Mouse (Mus musculus): ENCODE results near the gene Gm42906.

Gm42906 gene

DNA sequence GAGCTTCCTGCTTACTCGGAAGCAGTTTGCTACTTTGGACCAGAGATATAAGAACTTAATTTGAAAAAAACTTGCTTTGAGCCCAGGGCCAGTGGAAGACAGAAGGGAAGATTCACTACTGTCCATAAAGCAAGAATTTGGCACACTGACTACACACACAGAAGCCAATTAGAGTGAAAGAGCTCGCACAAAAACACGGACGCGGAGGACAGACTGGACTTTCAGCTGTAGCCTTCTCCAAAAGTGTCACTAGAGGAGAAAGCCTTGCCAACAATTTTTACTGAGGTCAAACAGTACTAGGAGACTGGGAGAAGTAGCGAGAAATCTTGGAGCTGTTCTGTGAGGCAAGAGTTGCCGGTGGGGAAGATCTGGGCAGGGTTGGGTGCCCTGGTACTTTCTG lies 128.4 kb downstream of the Gm42906 start:
- in situ Hi-C loops (cut with MseI, MboI): no loop called here

- in situ Hi-C loops (cut with MseI, MboI): no loop called here
These were observed 129.6 kb downstream of the Gm42906 start for GRCm38 (mm10) chr5:151298371-151298770.

GRCm38 (mm10) chr5:151296244-151296643 lies 131.7 kb downstream of the Gm42906 start:
- in situ Hi-C loops (cut with MseI, MboI): no loop called here

GRCm38 (mm10) chr5:151293591-151293990 lies 134.4 kb downstream of the Gm42906 start:
- in situ Hi-C loops (cut with MseI, MboI): no loop called here

DNA sequence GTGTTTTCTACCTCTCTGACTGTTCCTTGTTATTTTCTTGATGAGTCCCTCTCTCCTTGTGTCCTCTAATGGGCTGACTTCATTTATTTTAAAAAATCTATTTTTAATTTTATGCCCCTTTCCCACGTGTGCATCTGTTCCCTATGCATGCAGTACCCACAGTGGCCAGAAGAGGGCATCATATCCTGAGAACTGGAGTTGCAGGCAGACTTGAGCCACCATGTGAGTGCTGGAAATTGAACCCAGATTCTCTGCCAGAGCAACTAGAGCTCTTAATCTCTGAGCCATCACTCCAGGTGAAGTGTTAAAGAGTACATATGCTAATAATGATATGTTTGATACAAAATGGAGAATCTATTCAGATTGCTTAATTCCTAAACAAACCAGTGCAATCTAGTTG lies 135.7 kb downstream of the Gm42906 start:
- in situ Hi-C loops (cut with MseI, MboI): no loop called here

DNA sequence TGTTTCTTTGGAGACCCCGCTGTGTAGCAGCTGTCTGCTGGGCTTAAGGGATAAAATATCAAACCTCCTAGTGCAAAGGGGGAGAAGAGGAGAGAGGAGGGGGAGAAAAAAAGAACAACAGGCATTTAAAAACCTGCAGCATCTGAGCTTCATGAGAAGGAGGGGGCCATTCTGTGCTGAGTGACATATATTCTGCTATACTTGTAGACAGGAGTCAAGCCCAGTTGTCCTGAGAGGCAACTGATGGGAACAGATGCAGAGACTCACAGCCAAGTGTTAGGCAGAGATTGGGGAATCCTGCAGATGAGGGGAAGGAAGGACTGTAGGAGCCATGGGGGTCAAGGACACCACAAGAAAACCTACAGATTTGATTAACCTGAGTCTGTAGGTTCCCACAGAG lies 141.6 kb downstream of the Gm42906 start:
- in situ Hi-C loops (cut with MseI, MboI): no loop called here

- in situ Hi-C loops (cut with MseI, MboI): no loop called here
These were observed 148.4 kb downstream of the Gm42906 start for GRCm38 (mm10) chr5:151279531-151279930.

DNA sequence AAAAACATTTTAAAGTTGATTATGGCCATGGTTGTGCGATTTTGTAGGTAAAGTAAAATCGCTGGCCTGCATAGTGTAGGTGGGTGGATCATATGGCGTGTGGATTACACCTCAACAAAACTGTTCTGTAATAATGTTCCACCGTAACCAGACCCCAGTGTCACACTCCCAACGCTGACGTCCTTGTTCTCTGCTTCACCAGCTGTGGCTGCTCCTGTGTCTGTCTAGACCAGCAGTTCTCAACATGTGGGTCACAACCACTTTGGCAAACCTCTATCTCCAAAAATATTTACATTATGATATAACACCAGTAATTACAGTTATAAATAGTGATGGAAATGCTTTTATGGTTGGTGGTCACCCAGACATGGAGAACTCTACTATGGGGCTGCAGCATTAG lies 150.0 kb downstream of the Gm42906 start:
- in situ Hi-C loops (cut with MseI, MboI): no loop called here

DNA sequence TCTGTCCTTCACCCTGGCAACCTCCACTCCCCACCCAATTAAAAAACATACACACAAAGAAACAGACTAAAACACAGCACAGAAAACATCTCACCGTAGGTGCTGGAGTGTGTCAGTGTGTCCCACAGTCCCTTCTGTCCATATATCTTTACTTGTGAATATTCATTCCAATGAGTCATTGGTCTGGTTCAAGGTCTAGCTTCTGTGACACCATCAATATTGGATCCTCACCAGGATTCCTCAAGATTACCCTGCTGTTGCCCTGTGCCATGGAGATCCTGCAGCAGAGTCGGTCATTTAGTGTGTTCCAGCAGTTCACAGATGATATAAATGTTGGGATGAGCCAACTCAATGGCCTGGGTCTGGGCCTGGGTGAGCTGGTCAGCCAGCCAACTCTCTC lies 152.0 kb downstream of the Gm42906 start:
- in situ Hi-C loops (cut with MseI, MboI): no loop called here

GRCm38 (mm10) chr5:151274265-151274664 lies 153.7 kb downstream of the Gm42906 start:
- in situ Hi-C loops (cut with MseI, MboI): no loop called here

GRCm38 (mm10) chr5:151270815-151271214 lies 157.1 kb downstream of the Gm42906 start:
- in situ Hi-C loops (cut with MseI, MboI): no loop called here

- in situ Hi-C loops (cut with MseI, MboI): no loop called here
These were observed 160.9 kb downstream of the Gm42906 start for GRCm38 (mm10) chr5:151266896-151267634.

GRCm38 (mm10) chr5:151261558-151261957 lies 166.4 kb downstream of the Gm42906 start:
- in situ Hi-C loops (cut with MseI, MboI): no loop called here

GRCm38 (mm10) chr5:151252213-151252612 lies 175.8 kb downstream of the Gm42906 start:
- in situ Hi-C loops (cut with MseI, MboI): no loop called here

GRCm38 (mm10) chr5:151251656-151252055 lies 176.3 kb downstream of the Gm42906 start:
- in situ Hi-C loops (cut with MseI, MboI): no loop called here

DNA sequence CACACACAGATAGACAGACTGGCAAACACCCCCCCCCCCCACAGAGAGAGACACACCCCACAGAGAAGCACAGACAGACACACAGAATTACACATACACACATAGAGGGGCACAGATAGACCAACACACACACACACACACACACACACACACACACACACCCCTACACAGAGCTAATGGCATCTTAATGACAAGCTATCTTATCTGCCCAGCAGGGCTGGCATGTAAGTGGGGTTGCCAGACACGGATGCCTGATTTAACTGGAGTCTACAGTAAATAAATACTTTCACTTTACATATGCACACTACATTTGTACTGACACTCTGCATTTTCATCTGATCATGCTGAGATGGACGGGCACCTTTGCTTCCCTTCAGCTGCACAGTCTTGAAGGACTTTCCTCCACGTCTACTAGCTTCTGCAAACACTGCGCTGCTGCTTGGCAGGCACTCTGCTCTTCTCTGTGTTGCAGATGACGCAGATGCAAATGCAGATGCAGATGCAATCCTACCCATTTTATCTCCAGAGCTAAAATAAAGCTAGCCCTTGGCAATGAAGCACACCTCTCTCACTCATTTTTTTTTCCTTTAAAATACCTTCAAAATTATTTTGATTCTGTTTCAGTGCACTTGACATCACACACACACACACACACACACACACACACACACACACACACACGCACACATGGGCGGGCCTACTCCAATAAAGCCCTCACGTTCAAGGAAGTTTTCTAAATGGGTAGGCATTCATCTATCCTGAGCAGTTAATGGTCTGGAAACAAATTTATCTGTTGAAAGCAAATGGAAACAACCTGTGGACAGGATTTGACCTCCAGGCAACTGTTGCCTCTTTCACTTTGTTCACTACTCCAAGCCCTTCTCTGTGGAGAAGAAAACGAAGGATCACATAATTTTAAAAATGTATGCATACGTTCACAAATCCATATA lies 179.0 kb downstream of the Gm42906 start:
- in situ Hi-C loops (cut with MseI, MboI): no loop called here

DNA sequence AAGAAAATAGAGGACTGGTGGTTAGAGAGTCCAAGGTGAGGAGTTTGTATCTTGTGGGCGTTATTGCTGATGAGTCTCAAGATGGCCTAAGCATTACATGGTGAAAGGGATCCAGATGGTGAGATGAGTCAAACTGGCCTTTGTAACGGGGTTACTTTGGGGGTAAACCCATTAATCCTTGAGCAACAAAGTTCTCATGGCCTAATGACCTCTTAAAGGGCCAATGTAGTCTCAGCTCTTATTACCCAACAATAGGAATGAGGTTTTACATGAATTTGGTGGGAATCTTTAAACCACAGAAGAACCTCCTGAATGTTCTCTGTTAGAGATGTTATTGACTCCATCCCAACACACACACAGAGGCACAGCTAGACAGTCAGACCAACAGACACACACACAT lies 179.9 kb downstream of the Gm42906 start:
- in situ Hi-C loops (cut with MseI, MboI): no loop called here

DNA sequence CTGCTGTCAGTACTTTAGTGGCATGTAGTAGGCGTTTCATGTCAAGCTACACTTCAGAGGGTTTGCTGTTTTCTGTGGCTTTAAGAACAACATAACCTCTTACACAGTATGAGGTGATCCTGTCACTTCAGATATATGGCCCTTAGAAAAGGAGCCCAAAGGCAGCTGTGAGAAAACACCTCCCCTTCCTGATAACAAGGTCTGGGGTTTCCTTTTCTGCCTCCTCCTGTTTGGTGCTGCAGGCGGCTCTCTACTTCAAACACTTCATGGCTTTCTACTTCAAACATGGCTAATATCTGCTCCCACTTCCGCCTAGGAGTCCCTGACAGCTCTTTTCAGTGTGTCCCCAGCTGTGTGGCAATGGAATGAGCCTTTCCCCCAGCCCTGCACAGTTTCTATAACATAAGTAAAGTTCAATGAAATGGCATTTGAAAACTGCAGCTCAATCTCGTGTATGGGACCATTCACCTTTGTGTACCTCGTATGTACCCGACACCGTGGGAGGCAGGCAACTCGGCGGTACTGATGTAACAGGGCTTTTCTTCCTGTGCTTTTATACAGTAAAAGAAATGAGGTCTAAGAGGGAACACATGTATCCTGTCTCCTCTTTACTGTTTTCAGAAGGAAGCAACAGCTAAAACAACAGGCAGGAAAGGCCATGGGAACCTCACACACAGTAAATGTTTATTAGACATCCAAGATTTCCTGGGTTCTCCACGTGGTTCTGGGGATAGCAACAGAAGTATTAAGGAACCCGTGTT lies 180.7 kb downstream of the Gm42906 start:
- in situ Hi-C loops (cut with MseI, MboI): no loop called here

DNA sequence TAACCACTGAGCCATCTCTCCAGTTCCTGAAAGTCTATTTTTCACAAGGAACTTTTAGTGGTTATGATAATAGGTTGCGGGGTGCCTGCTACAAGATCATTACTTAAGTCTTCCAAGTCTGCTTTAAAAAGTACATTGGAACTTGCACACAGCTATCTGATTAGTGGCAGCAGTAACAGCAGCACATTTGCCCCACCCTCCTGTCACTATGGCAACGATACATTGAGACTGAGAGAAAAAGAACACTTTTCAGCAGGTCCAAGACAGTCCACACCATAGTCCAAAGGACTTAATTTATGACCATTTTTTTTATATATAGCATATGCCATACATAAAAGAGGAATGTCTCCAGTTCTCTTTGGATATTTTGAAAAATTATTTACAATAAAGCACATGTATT lies 181.7 kb downstream of the Gm42906 start:
- in situ Hi-C loops (cut with MseI, MboI): no loop called here

- in situ Hi-C loops (cut with MseI, MboI): no loop called here
These were observed 182.4 kb downstream of the Gm42906 start for GRCm38 (mm10) chr5:151245571-151245970.

- in situ Hi-C loops (cut with MseI, MboI): no loop called here
These were observed 189.2 kb downstream of the Gm42906 start for GRCm38 (mm10) chr5:151238730-151239129.

- in situ Hi-C loops (cut with MseI, MboI): no loop called here
These were observed 191.6 kb downstream of the Gm42906 start for GRCm38 (mm10) chr5:151236411-151236810.

Measured in mouse trophoblast stem cell (cell line).